Mouse (Mus musculus) frontal cortex, postnatal 14 days (tissue): ENCODE results near the gene Gm36028.

Source experiments
- DNase-seq, 2 experiments: peaks; one replicate each; pipeline ENCODE4 v3.0.0; 2022; ENCODE audit warnings: low spot score in 2 of 2

Gene Gm36028

GRCm38 (mm10) chr16:37861029-37861428 lies at the start of gene Gm36028:
TSS of gene Gm36028 (minus strand) at chr16:37861146.
- no peak for DNase-seq

- no peak for DNase-seq
Observed at GRCm38 (mm10) chr16:37906456-37906855, 45.5 kb upstream of the Gm36028 start.

DNA sequence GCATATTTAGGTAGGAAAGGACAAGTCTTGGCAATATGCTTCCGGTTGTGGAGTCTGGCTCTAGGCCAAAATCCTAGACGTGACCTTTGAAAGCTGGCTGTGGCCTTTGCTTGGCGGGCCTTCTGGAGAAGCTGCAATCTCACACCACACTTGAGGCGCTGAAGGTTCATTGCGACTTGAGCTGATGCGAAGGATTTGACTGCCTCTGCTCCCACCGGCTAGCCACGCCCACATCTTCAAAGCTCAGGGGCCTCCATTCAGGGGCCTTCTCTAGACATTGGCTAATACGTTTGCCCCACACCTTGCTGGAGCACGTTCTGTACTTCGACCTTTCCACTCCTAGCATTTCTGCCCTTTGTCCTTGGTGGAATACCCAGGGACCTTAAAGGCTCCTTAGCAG lies 40.4 kb upstream of the Gm36028 start:
- DNase-seq, result no peak

DNA sequence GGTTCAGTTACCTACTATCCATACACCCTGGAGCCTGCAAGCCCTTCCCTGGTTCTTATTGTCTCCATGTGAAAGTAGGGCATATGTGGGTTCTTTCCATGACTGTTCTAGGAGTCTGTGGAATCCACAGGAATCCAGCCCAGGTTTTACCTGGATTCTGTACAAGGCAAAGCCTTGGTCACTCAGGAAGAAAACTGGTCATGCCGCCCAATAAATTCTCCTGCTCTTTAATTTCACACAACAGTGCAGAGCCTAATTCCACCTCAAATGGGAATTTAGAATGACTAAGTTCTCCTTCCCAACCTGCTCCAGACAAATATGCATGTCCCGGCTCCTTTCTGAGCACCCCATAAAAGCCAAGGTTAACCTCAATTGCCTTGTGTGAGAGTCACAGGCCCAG lies 38.4 kb upstream of the Gm36028 start:
- no peak for DNase-seq

GRCm38 (mm10) chr16:37898790-37899189 lies 37.8 kb upstream of the Gm36028 start:
- no peak for DNase-seq

DNA sequence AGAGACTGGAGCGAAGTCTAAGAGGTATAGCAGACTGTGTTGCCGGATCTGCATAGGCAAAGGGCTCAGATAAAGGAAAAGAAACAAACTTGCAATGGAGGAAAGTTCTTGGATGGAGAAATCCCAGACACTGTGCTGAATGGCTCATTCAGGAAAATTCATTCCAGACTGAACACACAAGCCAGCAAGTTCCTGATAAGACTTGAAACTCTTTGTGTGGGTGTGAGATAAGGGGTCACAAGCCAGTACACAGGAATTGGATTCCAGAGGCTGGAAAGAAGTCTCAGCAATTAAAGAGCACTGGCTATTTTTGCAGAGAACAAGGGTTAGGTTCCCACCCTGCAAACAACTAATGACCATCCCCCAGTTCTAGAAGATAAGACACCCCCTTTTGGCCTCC lies 33.0 kb upstream of the Gm36028 start:
- DNase-seq, result no peak

- DNase-seq, result no peak
Observed at GRCm38 (mm10) chr16:37893381-37893780, 32.4 kb upstream of the Gm36028 start.

DNA sequence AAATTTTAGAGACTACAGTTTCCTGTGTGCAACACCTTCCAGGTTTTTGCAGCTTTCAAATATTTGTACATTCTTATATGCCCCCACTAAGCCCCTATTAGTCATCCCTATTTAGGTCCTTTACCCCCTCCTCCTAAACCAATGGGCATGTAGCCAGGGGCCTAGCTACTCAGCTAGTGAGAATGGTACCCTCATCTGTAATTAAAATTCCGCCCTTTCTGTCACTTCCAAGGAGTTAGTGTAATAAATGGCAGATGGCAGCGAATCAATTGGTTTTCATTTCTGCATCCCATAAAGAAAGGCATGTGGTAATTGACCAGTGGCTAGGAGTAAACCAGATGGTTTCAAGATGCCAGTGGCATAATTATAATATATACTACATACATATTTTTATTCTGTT lies 31.7 kb upstream of the Gm36028 start:
- DNase-seq, result no peak

GRCm38 (mm10) chr16:37888986-37889385 lies 28.0 kb upstream of the Gm36028 start:
- DNase-seq, result no peak

- DNase-seq, result no peak
Observed at GRCm38 (mm10) chr16:37881168-37881567, 20.2 kb upstream of the Gm36028 start.

- no peak for DNase-seq
Observed at GRCm38 (mm10) chr16:37879750-37880419, 18.9 kb upstream of the Gm36028 start.

GRCm38 (mm10) chr16:37878951-37879505 lies 18.1 kb upstream of the Gm36028 start:
- no peak for DNase-seq

GRCm38 (mm10) chr16:37877406-37877805 lies 16.5 kb upstream of the Gm36028 start:
- no peak for DNase-seq

GRCm38 (mm10) chr16:37874501-37875235 lies 13.7 kb upstream of the Gm36028 start:
- DNase-seq, result no peak

DNA sequence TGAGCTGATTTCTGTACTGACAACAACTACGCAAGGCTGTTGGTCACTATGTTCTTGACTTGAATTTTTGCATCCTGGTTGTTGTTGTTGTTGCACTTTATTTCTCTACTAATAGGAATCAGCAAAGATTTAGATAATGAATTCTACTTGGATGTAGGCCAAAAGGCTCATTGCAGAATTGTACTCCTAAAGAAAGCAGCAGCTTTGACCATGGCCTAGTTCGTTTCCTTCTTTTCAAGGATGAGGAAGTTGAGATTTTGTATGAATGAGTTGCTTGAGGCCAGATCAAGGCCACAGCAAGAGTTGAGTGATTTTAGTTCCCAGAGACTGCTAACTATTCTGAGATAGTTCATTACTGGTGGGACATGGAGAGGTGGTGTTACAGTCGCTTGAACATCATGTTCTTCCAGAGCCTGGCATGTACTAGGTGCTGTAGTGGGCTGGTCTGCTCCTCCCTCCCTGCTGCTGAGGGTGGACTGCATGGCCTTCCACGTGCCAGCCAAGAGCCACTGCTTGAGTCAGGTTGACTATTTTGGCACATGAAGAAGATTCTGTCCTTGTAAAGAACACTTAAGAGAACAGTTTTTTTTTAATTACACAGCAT lies 10.3 kb upstream of the Gm36028 start:
- DNase-seq, result peak in 1 of 2 experiments; percentile 25

- DNase-seq, result no peak
Observed at GRCm38 (mm10) chr16:37869470-37870231, 8.7 kb upstream of the Gm36028 start.

DNA sequence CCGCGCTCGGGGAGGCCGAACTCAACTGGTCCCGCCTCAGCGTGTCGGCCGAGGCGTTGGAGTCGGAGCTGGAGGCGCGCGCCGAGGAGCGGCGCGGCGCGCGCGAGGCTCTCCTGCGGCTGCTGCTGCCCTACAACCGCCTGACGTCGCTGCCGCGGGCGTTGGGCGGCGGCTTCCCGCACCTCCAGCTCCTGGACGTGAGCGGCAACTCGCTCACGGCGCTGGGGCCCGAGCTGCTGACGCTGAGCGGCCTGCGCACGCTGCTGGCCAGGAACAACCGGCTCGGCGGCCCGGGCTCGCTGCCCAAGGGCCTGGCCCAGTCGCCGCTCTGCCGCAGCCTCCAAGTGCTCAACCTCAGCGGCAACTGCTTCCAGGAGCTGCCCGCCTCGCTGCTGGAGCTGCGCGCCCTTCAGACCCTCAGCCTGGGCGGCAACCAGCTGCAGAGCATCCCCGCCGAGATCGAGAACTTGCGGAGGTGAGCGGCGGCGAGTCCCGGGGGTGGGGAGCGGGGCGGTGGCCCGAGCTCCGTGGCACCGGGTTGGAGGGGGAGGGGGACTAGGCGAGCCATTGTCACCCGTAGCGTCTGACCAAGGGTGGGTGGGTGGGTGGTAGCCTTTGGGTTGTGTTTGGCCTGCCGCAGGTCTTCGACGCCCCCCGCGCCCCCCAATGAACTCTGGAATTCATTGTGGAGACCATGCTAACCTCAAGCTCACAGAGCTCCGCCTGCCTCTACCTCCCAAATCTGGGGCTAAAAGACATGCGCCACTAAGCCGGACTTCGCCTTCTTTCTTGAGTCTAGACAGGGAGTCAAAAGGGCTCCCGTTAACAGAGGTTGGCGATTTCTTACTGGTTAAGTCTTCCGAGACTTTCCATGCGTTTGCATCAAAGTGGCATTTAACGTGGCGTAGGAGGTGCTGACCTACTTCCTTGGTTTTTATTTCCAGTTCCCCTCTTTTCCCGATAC lies 7.8 kb upstream of the Gm36028 start:
- DNase-seq, result peak in 1 of 2 experiments; percentile 22

DNA sequence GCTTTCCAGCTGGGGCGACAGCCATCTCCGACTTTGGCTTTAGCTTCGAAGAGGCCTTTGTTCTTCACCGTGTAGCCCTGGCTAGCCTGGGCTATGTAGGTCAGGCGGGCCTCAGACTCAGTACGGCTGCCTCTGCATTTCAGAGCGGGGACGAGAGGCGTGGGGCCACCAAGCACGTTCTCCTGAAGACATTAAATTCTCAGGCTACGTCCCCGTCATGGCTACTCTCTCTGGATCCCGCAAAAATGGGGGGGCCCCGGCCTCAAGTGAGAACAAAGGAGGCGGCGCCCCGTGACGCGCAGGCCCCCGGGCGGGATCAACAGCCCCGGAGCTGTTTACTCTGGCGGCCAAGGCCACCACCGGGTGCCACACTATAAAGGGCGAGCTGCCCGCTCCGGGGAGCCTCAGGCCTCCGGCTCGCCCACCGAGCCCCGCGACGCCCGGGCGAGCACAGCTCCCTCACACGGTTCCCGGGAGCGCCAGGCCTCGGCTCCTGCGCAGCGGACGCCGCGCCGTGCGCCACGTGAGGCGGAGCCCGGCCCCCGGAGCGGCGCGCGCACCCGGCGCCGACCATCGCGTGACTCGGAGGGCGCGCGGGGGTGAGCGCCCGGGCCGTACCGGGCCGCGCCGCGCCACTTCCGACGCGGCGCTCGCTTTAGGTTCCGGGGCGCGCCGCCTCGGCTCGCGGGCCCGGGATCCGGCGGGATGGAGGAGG lies 7.0 kb upstream of the Gm36028 start, which contains the start of gene Lrrc58:
TSS of gene Lrrc58 (plus strand) at position 599 of the 715 bp plus-strand sequence.
- DNase-seq, result peak; percentile 69 to 80

GRCm38 (mm10) chr16:37865841-37866240 lies 4.9 kb upstream of the Gm36028 start:
- DNase-seq, result no peak

GRCm38 (mm10) chr16:37863876-37864275 lies 2.9 kb upstream of the Gm36028 start:
- no peak for DNase-seq
